Mouse (Mus musculus) megakaryocyte, adult 5-6 weeks (primary cell): Measurements from ENCODE around the gene Boll. TPM values are rescaled to one million over a fixed set of nuclear protein-coding genes. Genes with fewer than 3 reads are reported as not detected.
A peak's percentile ranks its signal among the peaks of the same experiment; 100 is the strongest.

Experiments
- ATAC-seq: 2 replicates; pipeline ENCODE4 v1.8.0; 2016; ENCODE audit warnings: mild to moderate bottlenecking, inconsistent platforms; ENCODE audit not compliant: poor library complexity, severe bottlenecking
- total RNA-seq, 2 experiments: library from RNA; stranded (forward) in 1 of 2; stranded (reverse) in 1 of 2; fragments of 153-499, 151-499 nt in 1 of 2; fragments of 221-1000, 200-1000 nt in 1 of 2; gene quantifications; 2 replicates each; pipeline versions ENCODE4 v1.2.3 to v1.2.4; 2015 to 2017

Gene Boll
- total RNA-seq, 2 experiments from 2014 or later = 0.09 TPM; not detected in 1

DNA sequence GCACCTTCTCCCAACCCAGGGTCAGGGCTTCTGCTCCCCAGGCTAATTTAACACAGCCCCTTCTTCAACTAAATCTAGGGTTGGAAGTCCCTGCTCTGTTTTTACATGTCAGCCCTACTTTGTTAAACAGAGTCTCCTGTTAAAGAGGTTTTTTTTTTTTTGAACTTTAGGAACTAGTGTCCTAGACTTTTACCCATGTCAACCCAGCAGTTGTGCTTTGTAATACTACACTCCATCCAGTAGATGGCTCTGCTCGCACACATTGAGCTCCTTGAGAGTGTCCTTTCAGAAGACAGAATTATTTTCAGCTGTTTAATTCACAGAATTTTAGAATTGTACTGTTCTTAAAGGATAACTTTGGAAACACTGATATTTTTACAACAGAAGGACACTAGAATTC lies 124.0 kb downstream of the Boll start:
- peak; percentile 53; the same call in 1 of the 2 replicates for ATAC-seq

DNA sequence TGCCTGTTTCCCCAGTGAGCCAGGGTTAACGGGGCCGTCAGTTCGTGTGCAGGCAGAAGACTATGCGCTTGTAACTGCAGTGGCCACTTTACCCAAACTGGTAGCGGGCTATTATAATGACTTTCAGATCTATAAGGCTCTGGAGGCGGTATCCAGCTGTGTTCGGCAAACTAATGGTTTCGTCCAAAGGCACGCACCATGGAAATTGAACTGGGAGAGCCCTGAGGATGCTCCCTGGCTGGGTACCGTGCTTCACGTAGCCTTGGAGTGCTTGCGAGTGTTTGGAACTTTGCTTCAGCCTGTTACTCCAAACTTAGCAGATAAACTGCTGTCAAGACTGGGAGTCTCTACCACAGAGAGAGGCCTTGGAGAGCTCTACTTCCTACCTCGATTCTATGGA lies 124.8 kb downstream of the Boll start:
- ATAC-seq = no peak

DNA sequence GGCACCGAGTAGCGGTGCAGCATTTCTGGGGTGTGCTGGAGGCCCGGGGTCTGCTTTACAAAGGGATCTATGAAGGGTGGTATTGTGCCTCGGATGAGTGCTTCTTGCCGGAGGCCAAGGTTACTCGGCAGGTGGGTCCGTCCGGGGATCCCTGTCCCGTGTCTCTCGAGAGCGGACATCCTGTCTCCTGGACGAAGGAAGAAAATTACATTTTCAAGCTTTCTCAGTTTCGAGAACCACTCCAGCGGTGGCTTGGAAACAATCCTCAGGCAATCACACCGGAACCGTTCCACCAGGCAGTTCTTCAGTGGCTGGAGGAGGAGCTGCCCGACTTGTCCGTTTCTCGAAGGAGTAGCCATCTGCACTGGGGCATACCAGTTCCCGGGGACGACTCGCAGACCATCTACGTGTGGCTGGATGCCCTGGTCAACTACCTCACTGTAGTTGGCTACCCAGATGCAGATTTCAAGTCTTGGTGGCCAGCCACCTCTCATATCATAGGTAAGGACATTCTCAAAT lies 125.6 kb downstream of the Boll start:
- ATAC-seq = peak; percentile 15; the same call in 1 of the 2 replicates

DNA sequence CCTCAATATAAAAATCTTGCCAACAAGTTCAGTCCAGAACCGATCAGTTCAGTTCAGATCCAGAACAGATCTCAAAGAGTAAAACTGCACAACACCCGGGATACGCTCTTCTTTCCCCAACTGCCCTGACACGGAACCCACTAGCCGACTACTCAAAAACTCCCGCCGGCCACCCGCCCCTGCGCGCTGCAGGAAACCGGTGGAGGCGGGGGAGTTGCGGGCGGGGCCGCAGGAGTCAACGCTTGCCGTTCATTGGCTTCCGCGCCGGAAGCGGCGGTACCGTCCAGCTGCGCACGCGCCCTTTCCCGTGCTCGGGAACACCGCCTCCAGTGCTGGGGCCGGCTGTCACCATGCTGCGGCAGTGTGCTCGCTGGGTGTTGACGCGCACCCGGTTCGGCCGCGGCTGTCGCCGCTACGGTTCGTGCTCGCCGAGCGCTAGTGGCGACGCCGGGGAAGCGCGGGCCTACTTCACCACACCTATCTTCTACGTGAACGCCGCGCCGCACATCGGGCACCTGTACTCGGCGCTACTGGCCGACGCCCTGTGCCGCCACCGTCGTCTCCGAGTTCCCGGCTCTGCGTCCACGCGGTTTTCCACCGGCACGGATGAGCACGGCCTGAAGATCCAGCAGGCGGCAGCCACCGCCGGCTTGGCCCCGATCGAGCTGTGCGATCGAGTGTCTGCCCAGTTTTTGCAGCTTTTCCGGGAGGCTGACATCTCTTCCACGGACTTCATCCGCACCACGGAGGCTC lies 126.2 kb downstream of the Boll start, which contains the start of gene Mars2:
Mars2 (plus strand) TSS at position 288 of the 753 bp plus-strand sequence.
- ATAC-seq = peak; percentile 96

DNA sequence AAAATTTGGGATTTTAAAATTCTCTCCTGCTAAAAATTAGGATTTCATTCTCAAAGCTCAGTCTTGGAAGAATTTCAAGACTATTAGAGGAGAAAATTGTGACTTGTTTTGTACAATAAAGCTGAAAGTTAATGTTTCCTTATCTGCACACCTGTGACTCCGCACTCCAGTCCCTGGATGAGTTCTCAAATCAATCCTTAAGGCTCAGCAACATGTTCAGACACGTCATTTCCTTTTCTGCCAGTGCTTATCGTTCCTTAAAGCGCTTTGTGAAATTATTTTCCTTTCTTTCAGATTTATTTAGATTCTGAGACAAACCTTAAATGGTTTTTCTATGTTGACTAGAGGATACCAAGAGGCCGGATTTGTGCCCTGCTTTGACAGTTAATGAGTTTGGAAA lies 126.8 kb downstream of the Boll start:
- no peak for ATAC-seq

DNA sequence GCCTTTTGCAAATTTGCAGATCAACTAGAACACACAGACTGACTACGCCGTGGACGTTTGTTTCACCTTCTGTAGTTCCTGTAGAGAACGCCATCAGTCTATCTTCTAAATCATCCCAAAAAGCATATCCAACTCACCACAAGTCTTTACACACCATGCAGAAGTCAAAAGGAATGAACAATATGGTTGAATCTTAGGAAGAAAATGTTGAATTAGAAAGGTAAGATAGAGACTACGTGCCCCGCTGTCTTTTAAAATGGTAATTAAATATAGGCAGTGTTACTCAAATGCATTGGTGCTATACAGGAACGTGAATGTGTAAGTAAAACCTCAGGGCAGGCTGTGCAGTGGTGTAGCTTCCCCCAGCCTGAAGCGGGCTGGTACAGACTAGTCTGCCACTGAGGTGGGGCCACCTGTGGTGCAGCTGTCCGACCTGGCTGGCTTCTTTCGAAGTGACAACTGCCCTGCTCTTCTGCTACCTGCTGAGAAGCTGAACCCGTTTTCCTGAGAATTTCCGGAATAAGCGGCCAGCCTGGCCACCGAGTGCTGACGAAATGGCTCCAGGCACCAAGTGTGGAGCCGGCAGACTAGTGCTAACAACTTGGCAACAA lies 128.3 kb downstream of the Boll start:
- ATAC-seq = no peak

DNA sequence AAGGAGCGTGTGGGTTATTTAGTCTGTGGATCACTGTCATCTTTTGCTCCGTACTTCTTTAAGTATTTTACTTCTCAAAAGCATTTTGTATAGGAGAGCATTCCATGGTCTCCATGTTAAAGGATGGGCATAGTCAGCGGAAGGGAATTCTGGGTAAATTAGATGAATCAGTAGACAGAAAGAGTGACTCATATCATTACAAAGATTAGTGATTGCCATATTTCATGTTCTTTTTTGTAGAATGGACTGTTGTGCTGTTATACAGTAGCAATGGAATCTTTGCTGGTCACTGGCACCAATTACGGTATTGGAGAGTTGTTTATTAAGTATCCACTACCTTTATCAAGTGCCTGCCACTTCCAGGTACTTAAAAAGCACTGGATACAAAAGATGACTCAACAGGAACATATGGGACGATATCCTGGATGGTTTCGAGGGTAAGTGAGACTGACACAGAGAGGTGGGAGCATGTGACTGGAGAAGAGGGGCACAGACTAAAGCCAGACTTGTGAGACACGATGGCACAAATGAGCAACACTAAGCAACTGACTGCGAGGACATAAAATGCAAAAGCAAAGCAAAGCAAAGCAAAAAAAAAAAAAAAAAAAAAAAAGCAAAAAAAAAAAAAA lies 134.9 kb downstream of the Boll start:
- ATAC-seq = no peak

DNA sequence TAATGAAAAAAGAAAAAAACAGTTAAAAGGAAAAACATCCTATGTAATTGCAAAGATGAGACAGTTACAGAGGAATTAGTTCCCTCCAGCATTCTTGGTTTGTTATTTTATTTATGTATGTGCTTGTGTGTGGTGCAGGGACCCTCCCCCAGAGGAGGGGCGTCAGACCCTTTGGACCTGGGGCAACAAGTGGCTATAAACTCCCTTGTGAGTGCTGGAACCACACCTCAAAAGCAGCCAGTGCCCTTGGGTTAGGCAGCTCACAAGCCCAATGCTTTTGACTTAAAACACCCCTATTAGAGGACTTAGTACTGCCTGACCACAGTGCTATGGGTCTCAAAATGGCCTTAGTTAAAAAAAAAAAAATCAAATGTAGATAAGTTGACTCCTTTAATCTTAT lies 135.9 kb downstream of the Boll start:
- no peak for ATAC-seq

DNA sequence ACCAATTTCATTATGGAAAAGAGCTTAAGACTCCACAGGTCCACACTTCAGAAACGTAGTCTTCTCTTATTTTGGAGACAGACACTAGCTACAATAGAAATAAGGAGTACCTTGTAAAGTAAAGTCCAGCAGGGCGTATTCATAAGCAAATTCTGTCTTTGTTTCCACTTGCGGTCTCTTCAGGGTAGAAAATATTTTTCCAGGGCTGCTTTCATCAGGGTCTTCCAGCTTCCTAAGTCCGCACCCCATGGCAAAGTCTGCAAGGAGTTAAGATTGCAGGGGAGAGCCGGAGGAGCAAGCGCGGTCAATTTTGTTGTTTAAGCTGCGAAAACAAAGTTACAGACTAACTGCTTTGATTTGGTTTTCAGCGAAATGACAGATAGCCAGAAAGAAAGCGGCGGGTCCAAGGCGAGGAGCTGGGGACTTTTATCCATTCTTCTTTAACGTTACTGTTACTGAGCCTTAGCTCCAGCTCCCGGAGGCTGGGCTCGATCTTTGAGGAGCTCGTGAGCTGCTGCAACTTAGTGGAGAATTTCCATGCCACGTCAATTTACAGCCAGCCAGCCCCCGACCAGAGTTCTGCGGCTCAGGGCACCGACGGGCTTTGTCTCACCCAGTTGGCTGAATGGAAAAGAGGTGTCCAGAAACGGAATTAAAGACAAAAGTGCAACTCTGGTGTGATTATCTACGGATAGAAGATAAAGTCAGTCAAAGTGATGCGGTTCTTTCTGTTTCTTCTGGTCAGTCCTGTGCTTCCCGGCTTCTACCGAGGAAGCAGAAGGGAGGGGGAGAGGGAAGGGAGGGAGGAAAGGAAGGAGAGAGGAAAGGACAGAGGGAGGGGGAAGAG lies 137.0 kb downstream of the Boll start, which contains the start of gene Rftn2:
Rftn2 (minus strand) TSS at position 772 of the 847 bp plus-strand sequence.
- peak; percentile 24; the same call in 1 of the 2 replicates for ATAC-seq

DNA sequence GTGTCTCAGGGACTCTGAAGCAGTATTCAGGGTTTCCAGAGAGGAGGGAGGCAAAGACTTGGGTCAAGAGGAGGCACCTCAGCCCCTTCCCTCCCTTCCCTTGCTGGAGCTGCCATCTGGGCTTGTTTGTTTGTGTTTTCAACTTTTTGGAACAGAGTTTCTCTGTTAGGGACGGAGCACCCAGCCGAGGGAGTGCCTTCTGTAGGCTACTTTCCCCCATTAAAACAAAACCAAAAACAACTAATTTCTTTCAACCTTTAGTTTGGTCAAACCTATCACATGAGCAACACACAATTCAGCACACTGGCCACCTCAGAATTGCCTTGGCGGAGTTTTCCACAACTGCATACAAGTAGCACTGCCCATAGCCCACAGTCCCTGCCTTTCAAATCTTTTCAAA lies 137.9 kb downstream of the Boll start:
- no peak for ATAC-seq

DNA sequence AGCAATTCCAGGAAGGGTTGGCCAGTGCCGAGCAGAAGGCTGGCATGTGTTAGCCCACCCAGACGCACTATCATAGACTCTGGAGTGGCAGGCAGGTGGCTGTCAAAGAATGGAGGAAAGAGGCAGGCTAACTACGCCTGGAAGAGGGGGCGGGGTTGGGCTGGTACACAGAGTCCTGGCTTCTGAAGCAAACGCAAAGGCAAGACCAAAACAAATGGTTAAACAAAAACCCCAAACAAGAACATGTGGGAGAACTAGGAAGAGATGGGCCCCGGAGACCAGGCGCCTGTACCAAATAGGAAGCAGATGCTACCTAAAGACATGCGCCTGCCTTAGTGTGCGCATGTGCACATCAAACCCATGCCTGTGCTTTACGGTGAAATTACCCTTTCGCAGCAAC lies 139.2 kb downstream of the Boll start:
- no peak for ATAC-seq

DNA sequence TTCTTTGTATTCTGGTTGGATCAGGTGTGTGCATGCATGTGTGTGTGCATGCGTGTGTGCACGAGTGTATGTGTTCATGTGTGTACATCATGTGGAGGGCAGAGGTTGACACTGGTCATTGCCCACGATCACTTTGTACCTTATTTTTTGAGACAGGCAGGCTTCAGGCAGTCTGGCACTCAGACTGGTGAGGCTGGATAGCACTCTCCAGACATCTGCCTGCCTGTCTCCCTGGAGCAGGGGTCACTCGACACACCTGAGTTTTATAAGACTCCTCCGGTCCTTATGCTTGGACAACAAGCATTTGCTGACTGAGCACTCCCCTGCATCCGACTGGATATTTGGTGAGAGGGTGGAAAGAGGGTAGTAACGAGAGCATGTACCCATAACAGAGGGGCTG lies 140.2 kb downstream of the Boll start:
- no peak for ATAC-seq

DNA sequence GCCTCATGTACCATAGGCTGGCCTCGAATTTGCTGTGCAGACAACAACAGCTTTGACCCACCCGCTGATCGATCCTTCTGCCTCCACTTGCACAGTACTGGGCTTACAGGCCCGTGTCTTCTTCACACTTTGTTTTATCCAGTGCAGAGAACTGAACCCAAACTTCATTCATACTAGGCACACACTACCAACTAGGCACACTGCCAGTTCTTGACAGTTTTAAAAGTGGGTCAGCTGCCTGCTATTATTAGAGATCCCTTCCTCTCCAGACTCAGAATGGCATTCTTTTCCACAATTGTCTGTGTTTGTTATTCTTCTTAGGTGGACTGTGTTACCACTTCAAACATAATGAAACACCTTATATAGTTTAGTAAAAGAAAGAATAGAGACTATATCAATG lies 141.9 kb downstream of the Boll start:
- no peak for ATAC-seq

DNA sequence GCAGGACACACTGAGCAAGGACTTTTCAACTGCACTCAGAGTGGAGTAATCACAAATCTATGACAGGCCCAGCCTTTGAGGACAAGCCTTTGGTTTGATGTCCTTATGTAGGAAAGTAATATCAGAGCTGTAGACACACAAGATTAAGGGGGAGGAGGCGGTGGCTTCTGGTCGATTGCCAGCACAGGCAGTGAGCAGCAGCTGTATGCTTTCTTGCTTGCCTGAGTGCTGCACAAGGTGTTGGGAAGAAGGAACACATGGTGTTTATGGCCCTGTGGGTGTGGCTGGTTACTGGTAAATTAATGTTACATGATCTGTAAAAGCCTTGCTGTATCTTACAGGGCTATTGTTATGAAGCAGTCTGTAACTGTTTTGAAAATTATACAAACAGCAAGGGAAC lies 146.1 kb downstream of the Boll start:
- ATAC-seq = no peak

DNA sequence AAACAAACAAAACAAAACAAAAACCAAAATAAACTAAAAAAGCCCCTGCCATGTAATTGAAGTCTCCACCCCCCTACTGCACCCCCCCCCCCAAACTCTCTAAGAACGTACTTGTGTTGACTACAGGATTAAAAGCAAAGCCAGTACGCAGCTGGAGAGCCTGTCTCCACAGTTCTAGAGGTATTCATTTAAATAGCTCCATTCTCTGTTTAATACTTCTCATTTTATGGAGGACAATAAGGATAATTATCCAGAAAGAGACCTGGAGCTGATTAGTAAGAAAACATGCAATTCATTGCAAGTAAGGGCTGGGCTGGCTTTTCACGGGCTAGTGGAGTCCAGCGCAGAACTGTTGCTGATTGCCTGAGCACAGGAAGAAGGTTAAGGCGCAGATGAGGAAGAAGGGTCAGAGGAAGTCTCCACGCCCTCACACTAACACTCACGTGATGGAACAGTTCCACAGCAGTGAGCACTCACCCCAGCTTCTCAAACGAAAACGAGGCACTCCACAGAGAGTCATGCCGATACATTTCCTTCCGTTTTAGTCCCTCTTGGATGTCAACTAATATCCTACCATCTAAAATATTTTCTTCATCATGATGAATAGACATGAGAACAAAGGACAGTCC lies 148.0 kb downstream of the Boll start:
- ATAC-seq = peak; percentile 99

DNA sequence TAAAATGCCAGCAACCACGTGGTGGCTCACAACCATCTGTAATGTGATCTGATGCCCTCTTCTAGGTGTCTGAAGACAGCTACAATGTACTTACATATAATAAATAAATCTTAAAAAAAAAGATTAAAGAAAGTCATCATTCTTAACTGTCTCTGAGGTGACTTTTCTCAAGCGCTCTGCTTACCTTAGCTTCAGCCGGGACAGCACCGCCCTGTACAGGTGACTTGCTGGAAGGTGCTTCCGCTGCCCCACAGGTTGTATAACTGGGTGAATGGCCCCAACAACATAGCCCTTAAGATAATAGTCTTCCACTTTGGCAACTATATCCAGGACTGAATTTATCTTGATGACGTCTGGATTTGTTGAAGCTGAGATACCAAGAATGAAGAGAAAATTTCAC lies 149.3 kb downstream of the Boll start:
- ATAC-seq = no peak

DNA sequence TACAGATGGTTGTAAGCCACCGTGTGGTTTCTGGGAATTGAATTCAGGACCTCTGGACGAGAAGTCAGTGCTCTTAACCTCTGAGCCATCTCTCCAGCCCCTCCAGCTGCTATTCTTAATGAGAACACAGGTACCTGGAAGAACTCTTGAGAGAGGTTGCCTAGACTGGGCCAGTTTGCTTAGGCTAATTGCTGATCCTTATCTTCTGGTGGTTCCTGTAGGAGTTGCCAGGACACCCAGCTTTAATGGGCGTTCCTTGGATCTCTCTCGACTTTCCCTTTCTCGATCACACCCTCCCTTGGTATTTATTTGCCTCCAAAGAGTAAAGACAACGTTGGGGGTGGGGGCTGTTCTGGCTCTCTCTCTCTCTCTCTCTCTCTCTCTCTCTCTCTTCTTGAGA lies 149.8 kb downstream of the Boll start:
- no peak for ATAC-seq

DNA sequence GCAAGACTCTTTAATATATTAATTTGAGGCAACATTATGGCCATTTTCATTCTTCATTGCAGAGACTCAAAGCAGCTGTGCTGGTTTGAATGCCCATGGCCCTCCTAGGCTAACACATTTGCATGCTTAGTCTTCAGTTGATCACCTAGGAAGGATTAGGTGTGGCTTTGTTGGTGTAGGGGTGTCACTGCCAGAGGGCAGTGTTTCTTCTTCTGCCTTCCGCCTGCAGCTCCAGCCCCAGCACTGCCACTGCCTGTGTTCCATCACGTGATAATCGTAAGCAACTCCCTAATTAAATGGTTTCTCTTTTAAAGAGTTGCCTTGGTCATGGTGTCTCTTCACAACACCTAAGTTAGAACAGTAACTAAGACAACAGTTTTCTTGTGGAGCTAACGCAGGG lies 150.5 kb downstream of the Boll start:
- ATAC-seq = no peak

DNA sequence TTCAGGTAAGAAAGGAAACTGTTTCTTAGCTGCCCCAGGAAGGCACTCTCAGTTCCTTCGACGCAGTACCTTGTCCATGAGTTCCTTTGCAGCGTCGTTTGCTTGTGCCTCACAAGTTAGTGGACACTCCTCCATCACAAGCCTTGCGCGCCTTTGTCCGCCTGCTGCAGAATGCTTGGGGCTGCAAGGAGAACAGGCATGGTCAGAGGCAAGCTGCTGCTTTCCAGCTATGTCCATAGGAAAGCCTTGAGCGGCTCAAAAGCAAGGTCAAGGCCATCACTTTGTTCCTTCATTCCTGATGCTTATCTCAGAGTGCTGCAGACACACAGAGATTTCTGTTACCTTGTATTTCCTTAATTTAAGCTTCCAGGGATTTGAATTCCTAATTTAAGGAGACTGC lies 152.2 kb downstream of the Boll start:
- no peak for ATAC-seq

DNA sequence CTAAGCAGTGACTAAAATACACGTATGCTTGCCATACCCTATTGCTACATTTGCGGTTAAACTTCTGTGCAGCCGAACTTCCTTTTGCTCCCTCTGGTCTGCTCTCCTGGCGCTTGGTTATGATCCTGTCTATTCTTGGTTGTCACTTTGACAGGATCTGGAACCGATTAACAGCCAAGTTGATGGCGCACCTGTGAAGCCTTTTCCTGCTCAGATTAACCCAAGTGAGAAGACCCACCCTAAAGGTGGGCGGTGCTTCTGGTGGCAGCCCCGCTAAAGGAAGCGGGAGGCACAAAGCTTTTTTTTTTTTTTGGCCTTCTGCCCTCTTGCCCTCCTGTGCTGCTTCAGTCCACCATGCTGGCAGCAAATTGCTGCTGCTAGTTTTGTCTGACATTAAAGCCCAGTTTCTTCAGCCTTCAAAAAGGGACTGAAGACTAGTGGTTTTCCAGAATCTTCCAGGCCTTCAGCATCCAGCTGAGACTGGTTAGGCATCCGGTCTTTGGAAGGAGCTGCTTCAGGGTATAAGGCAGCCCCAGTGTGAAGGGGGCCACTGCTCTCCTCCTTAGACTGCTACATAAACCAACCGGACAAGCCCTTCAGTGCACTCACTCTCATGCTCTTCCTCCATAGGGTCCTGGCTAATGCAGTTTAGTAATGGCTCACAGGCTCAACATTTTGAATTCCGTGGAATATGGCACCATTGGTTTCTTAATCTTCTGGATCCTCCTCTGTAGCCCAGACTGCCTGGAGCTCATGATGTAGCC lies 152.9 kb downstream of the Boll start:
- ATAC-seq = peak; percentile 97
